Comparison of ENCODE assay signal across 8 mouse cellular contexts in the genomic region with DNA sequence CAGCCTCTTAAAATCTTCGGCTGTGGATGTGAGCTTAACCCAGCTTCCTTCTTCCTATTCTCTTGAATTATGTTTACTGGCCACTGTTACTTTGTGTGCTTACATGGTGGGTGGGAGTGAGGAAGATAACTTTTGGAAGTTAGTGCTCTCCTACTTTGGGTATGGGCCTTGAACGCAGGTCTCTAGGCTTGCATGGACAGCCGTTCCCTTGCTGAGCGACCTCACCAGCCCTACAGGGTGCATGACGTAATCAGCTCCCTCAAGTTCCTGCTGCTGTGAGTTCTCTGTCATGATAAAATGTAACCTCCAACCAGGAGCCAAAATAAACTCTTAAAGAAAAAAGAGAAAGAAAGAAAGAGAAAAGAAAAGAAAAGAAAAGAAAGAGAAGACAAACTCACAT. TPM values are rescaled to one million over a fixed set of nuclear protein-coding genes. Genes with fewer than 3 reads are reported as not detected.
A peak's percentile ranks its signal among the peaks of the same experiment; 100 is the strongest.
DNase-seq lines count a peak whose midpoint lies in the region; ATAC-seq and TF ChIP-seq lines count a peak whose summit lies in the region.

No protein-coding gene starts in this region.

- no peaks in the 10 kb centered on the region for H3K79me2 ChIP-seq in MEL (ENCODE audit: control insufficient read depth, insufficient read depth, low read length, poor library complexity)

- no peaks in the 10 kb centered on the region for H3K36me3 ChIP-seq in heart, embryonic 12.5 days
- no peaks in the 10 kb centered on the region for H3K36me3 ChIP-seq in MEL (ENCODE audit: control insufficient read depth in 1 of 2, insufficient read depth in 2 of 2, low read length in 2 of 2)
- no peaks in the 10 kb centered on the region for H3K36me3 ChIP-seq in forebrain, embryonic 14.5 days (ENCODE audit: control insufficient read depth, insufficient read depth, low read length)
- no peaks in the 10 kb centered on the region for H3K36me3 ChIP-seq in liver, embryonic 14.5 days (replicated peaks; ENCODE audit: control insufficient read depth, insufficient read depth, low read depth)

- no peak for TF ChIP-seq POLR2A in MEL (IDR thresholded peaks at IDR 0.05; ENCODE audit: control insufficient read depth in 1 of 2, insufficient read depth in 1 of 2, low read depth in 1 of 2, low read length in 2 of 2, poor library complexity in 1 of 2)

- H3K4me2 ChIP-seq in heart, embryonic 12.5 days = peak overlapping the region; percentile 69
- peak overlapping the region; percentile 39; the same call in 1 of the 2 replicates for H3K4me2 ChIP-seq in forebrain, embryonic 14.5 days (ENCODE audit: low read length)
- H3K4me2 ChIP-seq in liver, embryonic 14.5 days (ENCODE audit: low read depth) = peak overlapping the region; percentile 57

- peak overlapping the region; percentile 23; the same call in 1 of the 2 replicates for H3K9ac ChIP-seq in heart, embryonic 12.5 days
- H3K9ac ChIP-seq in MEL (ENCODE audit: control insufficient read depth, low read depth, low read length, poor library complexity, severe bottlenecking) = peak overlapping the region; percentile 42
- H3K9ac ChIP-seq in forebrain, embryonic 14.5 days (ENCODE audit: low read length) = no peak overlapping the region
- H3K9ac ChIP-seq in liver, embryonic 14.5 days (replicated peaks) = no peak overlapping the region; the same call in 1 of the 2 replicates

- no peak for TF ChIP-seq RAD21 in MEL (IDR thresholded peaks at IDR 0.05; ENCODE audit: low read depth, low read length)

- intact Hi-C loops in heart, postnatal 14 days (cut with DNase I) = loop anchor here (5.0 kb wide), 3 partner anchors 37 to 362 kb away; partner anchors contain the start of gene Nfe2l2

- H3K4me1 ChIP-seq in heart, embryonic 12.5 days (replicated peaks) = peaks cover 33% of the 10 kb centered on the region
- no peaks in the 10 kb centered on the region; a peak in 1 of 4 replicates for H3K4me1 ChIP-seq in MEL (ENCODE audit: control insufficient read depth in 1 of 2, insufficient read depth in 2 of 2, low read length in 2 of 2)
- H3K4me1 ChIP-seq in forebrain, embryonic 14.5 days (ENCODE audit: control insufficient read depth, insufficient read depth, low read length) = peaks cover 18% of the 10 kb centered on the region
- H3K4me1 ChIP-seq in liver, embryonic 14.5 days (replicated peaks; ENCODE audit: control insufficient read depth in 2 of 2, insufficient read depth in 2 of 2, low read length in 1 of 2) = peaks cover 0 to 8% of the 10 kb centered on the region in 2 experiments; a peak in 2 of 4 replicates

- no peak for DNase-seq in heart, postnatal 14 days
- peak; percentile 69 for DNase-seq in MEL (ENCODE audit: low read depth, low spot score)
- DNase-seq in forebrain, embryonic 14.5 days (ENCODE audit: low spot score) = no peak
- DNase-seq in liver, embryonic 14.5 days (ENCODE audit: low read depth in 3 of 3, low spot score in 3 of 3) = no peak
- DNase-seq in T-cell, adult 2 months (ENCODE audit: low spot score) = no peak
- no peak for DNase-seq in spleen, adult 12 weeks (ENCODE audit: low spot score)
- DNase-seq in thymus, postnatal 25 days = no peak

- ATAC-seq in heart, embryonic 12.5 days (ENCODE audit: insufficient number of reproducible peaks, low FRiP score) = no peak
- no peak for ATAC-seq in forebrain, embryonic 14.5 days
- no peak for ATAC-seq in liver, embryonic 14.5 days (ENCODE audit: insufficient read depth)

- peak overlapping the region; percentile 29; the same call in 1 of the 2 replicates for H3K4me3 ChIP-seq in heart, embryonic 12.5 days
- H3K4me3 ChIP-seq in MEL (ENCODE audit: control insufficient read depth in 1 of 2, insufficient read depth in 1 of 2, low read depth in 2 of 2, low read length in 2 of 2) = peak overlapping the region; percentile 61 to 66
- no peak overlapping the region for H3K4me3 ChIP-seq in forebrain, embryonic 14.5 days (ENCODE audit: low read depth, low read length)
- no peak overlapping the region for H3K4me3 ChIP-seq in liver, embryonic 14.5 days (ENCODE audit: insufficient read depth in 1 of 2, low read depth in 2 of 2, low read length in 2 of 2)

- no peaks in the 10 kb centered on the region for H3K9me3 ChIP-seq in heart, embryonic 12.5 days (replicated peaks)
- no peaks in the 10 kb centered on the region for H3K9me3 ChIP-seq in MEL (replicated peaks; ENCODE audit: insufficient read depth, low read length)
- H3K9me3 ChIP-seq in forebrain, embryonic 14.5 days (replicated peaks; ENCODE audit: control insufficient read depth, low read length) = no peaks in the 10 kb centered on the region
- H3K9me3 ChIP-seq in liver, embryonic 14.5 days (ENCODE audit: control insufficient read depth, low read length) = no peaks in the 10 kb centered on the region

- whole genome bisulfite sequencing in heart, embryonic 12.5 days = 47% methylated on average over 5 of the region's 5 CpGs
- 70% methylated on average over 5 of the region's 5 CpGs for WGBS in forebrain, embryonic 14.5 days
- WGBS in liver, embryonic 14.5 days (ENCODE audit: insufficient replicate concordance) = 57% methylated on average over 5 of the region's 5 CpGs

- no peaks in the 10 kb centered on the region; the same call in 1 of the 2 replicates for H3K27me3 ChIP-seq in heart, embryonic 12.5 days (replicated peaks)
- no peaks in the 10 kb centered on the region; a peak in 1 of 4 replicates for H3K27me3 ChIP-seq in MEL (ENCODE audit: control insufficient read depth in 1 of 2, insufficient read depth in 2 of 2, low read length in 2 of 2)
- H3K27me3 ChIP-seq in forebrain, embryonic 14.5 days (replicated peaks; ENCODE audit: control insufficient read depth, insufficient read depth, low read length) = no peaks in the 10 kb centered on the region
- no peaks in the 10 kb centered on the region for H3K27me3 ChIP-seq in liver, embryonic 14.5 days (ENCODE audit: control insufficient read depth, insufficient read depth, low read length)

- TF ChIP-seq CTCF in MEL (IDR thresholded peaks at IDR 0.05 in 2 of 3, conservative IDR thresholded peaks at IDR 0.05 in 1 of 3; ENCODE audit: control insufficient read depth in 1 of 3, insufficient read depth in 1 of 3, low read depth in 2 of 3, low read length in 3 of 3, poor library complexity in 1 of 3, severe bottlenecking in 1 of 3) = no peak
- TF ChIP-seq CTCF in liver, embryonic 14.5 days (IDR thresholded peaks at IDR 0.05; ENCODE audit: low read depth) = no peak

- TF ChIP-seq EP300 in MEL (IDR thresholded peaks at IDR 0.05; ENCODE audit: low read depth in 1 of 2, low read length in 2 of 2) = no peak
- TF ChIP-seq EP300 in liver, embryonic 14.5 days (IDR thresholded peaks at IDR 0.05; ENCODE audit: low read depth) = no peak

- H3K27ac ChIP-seq in heart, embryonic 12.5 days (ENCODE audit: poor library complexity, severe bottlenecking) = no peak overlapping the region; the same call in 1 of the 2 replicates
- no peak overlapping the region for H3K27ac ChIP-seq in MEL (ENCODE audit: control insufficient read depth, low read depth, low read length)
- H3K27ac ChIP-seq in forebrain, embryonic 14.5 days (ENCODE audit: low read depth, low read length) = no peak overlapping the region
- no peak overlapping the region for H3K27ac ChIP-seq in liver, embryonic 14.5 days

TF ChIP-seq in MEL, 35 proteins besides CTCF, POLR2A, EP300 and RAD21:
- TF ChIP-seq ETS1 (IDR thresholded peaks at IDR 0.05; ENCODE audit: low read depth, low read length) (peak; percentile 39; the same call in 1 of the 2 replicates), CHD1 (IDR thresholded peaks at IDR 0.05; ENCODE audit: low read depth, low read length) (no peak)

RNA-seq across cellular contexts. Expression of gene Ttc30a2, which starts 13.9 kb away (rescaled TPM):
- polyA plus RNA-seq in heart, embryonic 12.5 days (2016; fragmentation: Nextera tagmentation; extraction: Ambion mirVana) = 0.72 and 1.5 TPM in 2 replicates
- total RNA-seq in heart, postnatal 14 days (2021) = 1 to 10 TPM; 1.1 TPM
- total RNA-seq in MEL (2012; rRNA removed) = not detected in 2 replicates
- polyA plus RNA-seq in MEL (2012; ENCODE audit: insufficient read depth in 1 of 2, insufficient read length in 2 of 2, low read depth in 1 of 2, low replicate concordance in 2 of 2, missing spikeins in 1 of 2) = not detected
- 0.90 and 1.6 TPM in 2 replicates for polyA plus RNA-seq in forebrain, embryonic 14.5 days (2014; fragmentation: Nextera tagmentation; extraction: Ambion mirVana)
- polyA plus RNA-seq in liver, embryonic 14.5 days (2012; rRNA removed) = 0.05 and 0.09 TPM in 2 replicates
- 0.05 and 0.11 TPM in 2 replicates for polyA plus RNA-seq in liver, embryonic 14.5 days (2014; fragmentation: Nextera tagmentation; extraction: Ambion mirVana)

RNA-seq across cellular contexts. Expression of gene Ttc30a1, which starts 17.7 kb away (rescaled TPM):
- 6.1 and 6.7 TPM in 2 replicates for polyA plus RNA-seq in heart, embryonic 12.5 days (2016; fragmentation: Nextera tagmentation; extraction: Ambion mirVana)
- 1 to 10 TPM; 1.9 to 2.4 TPM for total RNA-seq in heart, postnatal 14 days (2021)
- not detected in 2 replicates for total RNA-seq in MEL (2012; rRNA removed)
- not detected for polyA plus RNA-seq in MEL (2012; ENCODE audit: insufficient read depth in 1 of 2, insufficient read length in 2 of 2, low read depth in 1 of 2, low replicate concordance in 2 of 2, missing spikeins in 1 of 2)
- 8.8 and 10.4 TPM in 2 replicates for polyA plus RNA-seq in forebrain, embryonic 14.5 days (2014; fragmentation: Nextera tagmentation; extraction: Ambion mirVana)
- 0.83 and 1.0 TPM in 2 replicates for polyA plus RNA-seq in liver, embryonic 14.5 days (2012; rRNA removed)
- polyA plus RNA-seq in liver, embryonic 14.5 days (2014; fragmentation: Nextera tagmentation; extraction: Ambion mirVana) = 1.1 and 1.4 TPM in 2 replicates

RNA-seq across cellular contexts. Expression of gene Ttc30b, which starts 25.7 kb away (rescaled TPM):
- polyA plus RNA-seq in heart, embryonic 12.5 days (2016; fragmentation: Nextera tagmentation; extraction: Ambion mirVana) = 9.7 and 10.7 TPM in 2 replicates
- total RNA-seq in heart, postnatal 14 days (2021) = 10 to 100 TPM; 11.0 to 13.7 TPM
- not detected in 2 replicates for total RNA-seq in MEL (2012; rRNA removed)
- polyA plus RNA-seq in MEL (2012; ENCODE audit: insufficient read depth in 1 of 2, insufficient read length in 2 of 2, low read depth in 1 of 2, low replicate concordance in 2 of 2, missing spikeins in 1 of 2) = not detected
- 20.8 and 21.6 TPM in 2 replicates for polyA plus RNA-seq in forebrain, embryonic 14.5 days (2014; fragmentation: Nextera tagmentation; extraction: Ambion mirVana)
- 0.56 and 0.58 TPM in 2 replicates for polyA plus RNA-seq in liver, embryonic 14.5 days (2012; rRNA removed)
- polyA plus RNA-seq in liver, embryonic 14.5 days (2014; fragmentation: Nextera tagmentation; extraction: Ambion mirVana) = 0.69 and 1.0 TPM in 2 replicates

Comparison
In these comparisons a context has a peak if more than half of its experiments do, and no peak if none do; other contexts are left out.
1. H3K4me3 ChIP-seq: peak in heart, embryonic 12.5 days (single experiment) and MEL (2 of 2); none in forebrain, embryonic 14.5 days (single experiment) and liver, embryonic 14.5 days (0 of 2).
2. H3K9ac ChIP-seq: peak in heart, embryonic 12.5 days (single experiment) and MEL (single experiment); none in forebrain, embryonic 14.5 days (single experiment) and liver, embryonic 14.5 days (single experiment).
3. Peak in every context shown above with its lines, with median percentiles within 50 percentile points of each other: H3K4me2 ChIP-seq.